Mouse (Mus musculus) lung, postnatal 0 days (tissue): ENCODE results near the gene Gm20388. TPM values are rescaled to one million over a fixed set of nuclear protein-coding genes. Genes with fewer than 3 reads are reported as not detected.

Experiments
- ATAC-seq: fragments of 200-750 bp; cut with Nextera tagmentation; 2 replicates; pipeline ENCODE4 v1.8.0; 2017; ENCODE audit warnings: moderate library complexity
- DNase-seq: peaks from one replicate; pipeline ENCODE4 v3.0.0-alpha.2; 2016; ENCODE audit warnings: low spot score
- H3K27ac ChIP-seq: fragments of 300-500 bp; sonication (generic); 2 replicates; pipeline ENCODE4 v1.5.1; 2014; ENCODE audit warnings: antibody characterized with exemption, mild to moderate bottlenecking, low read length, mixed read lengths
- H3K27me3 ChIP-seq: fragments of 300-500 bp; sonication (generic); replicated peaks from 2 replicates; pipeline ENCODE4 v1.6.1; 2014; ENCODE audit warnings: low read length, mixed read lengths; ENCODE audit not compliant: insufficient read depth
- H3K36me3 ChIP-seq: fragments of 300-500 bp; sonication (generic); 2 replicates; pipeline ENCODE4 v1.6.1; 2014; ENCODE audit warnings: low read length, mixed read lengths; ENCODE audit not compliant: insufficient read depth
- H3K4me1 ChIP-seq: fragments of 300-500 bp; sonication (generic); 2 replicates; pipeline ENCODE4 v1.6.1; 2014; ENCODE audit warnings: antibody characterized with exemption, low read depth, low read length, mixed read lengths; ENCODE audit not compliant: insufficient read depth
- H3K4me2 ChIP-seq: fragments of 300-500 bp; sonication (generic); replicated peaks from 2 replicates; pipeline ENCODE4 v1.6.1; 2014; ENCODE audit warnings: low read depth, mild to moderate bottlenecking, low read length, moderate library complexity, mixed read lengths
- H3K4me3 ChIP-seq: fragments of 300-500 bp; sonication (generic); 2 replicates; pipeline ENCODE4 v1.5.1; 2014; ENCODE audit warnings: low read depth, low read length
- H3K9ac ChIP-seq: fragments of 300-500 bp; sonication (generic); replicated peaks from 2 replicates; pipeline ENCODE4 v1.6.1; 2014; ENCODE audit warnings: low read depth, mild to moderate bottlenecking
- H3K9me3 ChIP-seq: fragments of 300-500 bp; sonication (generic); 2 replicates; pipeline ENCODE4 v1.6.1; 2016; ENCODE audit warnings: low read length, mixed read lengths
- CTCF ChIP-seq: IDR thresholded peaks from 2 replicates; pipeline ENCODE4 v1.5.1; 2016; ENCODE audit warnings: antibody characterized with exemption, mild to moderate bottlenecking
- EP300 ChIP-seq: IDR thresholded peaks from 2 replicates; pipeline ENCODE4 v1.6.1; 2016; ENCODE audit warnings: antibody characterized with exemption, mild to moderate bottlenecking, control low read depth
- WGBS: fragments of 180-500 bp; shearing (Covaris S2); extraction: QIAGEN DNeasy Blood & Tissue Kit; methylation state at CpG from one replicate; pipeline ENCODE4 v1.1.7; 2014; 5-methylcytosine and 5-hydroxymethylcytosine counted together
- polyA plus RNA-seq: library from polyadenylated mRNA; unstranded; fragments of >200 nt; fragmentation: Nextera tagmentation; extraction: Ambion mirVana; gene quantifications from 2 replicates; pipeline ENCODE4 v1.2.1, GENCODE M21; 2015

Gm20388 gene
- polyA plus RNA-seq, 1 experiment from 2014 or later, result not detected

- Histone ChIP-seq H3K27ac (no peak overlapping the region), H3K36me3 (no peaks in the 10 kb centered on the region), H3K9ac (no peak overlapping the region), H3K4me2 (no peak overlapping the region), H3K9me3 (no peaks in the 10 kb centered on the region), H3K27me3 (no peaks in the 10 kb centered on the region), H3K4me1 (no peaks in the 10 kb centered on the region), H3K4me3 (no peak overlapping the region)
- 76% methylated on average over 10 of the region's 10 CpGs for WGBS
- ATAC-seq, result no peak
- TF ChIP-seq CTCF (no peak), EP300 (no peak)
- peak; percentile 33 for DNase-seq
Observed at GRCm38 (mm10) chr8:123692165-123692962, 3781.7 kb downstream of the Gm20388 start.

GRCm38 (mm10) chr8:123696167-123696566, 3785.5 kb downstream of the Gm20388 start:
- H3K4me1 ChIP-seq, result no peaks in the 10 kb centered on the region
- H3K4me2 ChIP-seq, result no peak overlapping the region
- no peaks in the 10 kb centered on the region for H3K9me3 ChIP-seq
- 66% methylated on average over 9 of the region's 9 CpGs for WGBS
- no peaks in the 10 kb centered on the region for H3K27me3 ChIP-seq
- ATAC-seq (no peak), DNase-seq (no peak)
- TF ChIP-seq EP300, result no peak
- no peak overlapping the region for H3K27ac ChIP-seq
- no peak overlapping the region for H3K9ac ChIP-seq
- no peak overlapping the region for H3K4me3 ChIP-seq
- no peaks in the 10 kb centered on the region for H3K36me3 ChIP-seq

GRCm38 (mm10) chr8:123697329-123697728, 3786.7 kb downstream of the Gm20388 start:
- Histone ChIP-seq H3K27me3 (no peaks in the 10 kb centered on the region), H3K9ac (no peak overlapping the region), H3K27ac (no peak overlapping the region), H3K4me3 (no peak overlapping the region), H3K36me3 (no peaks in the 10 kb centered on the region), H3K9me3 (no peaks in the 10 kb centered on the region), H3K4me2 (no peak overlapping the region), H3K4me1 (no peaks in the 10 kb centered on the region)
- DNase-seq (no peak), ATAC-seq (no peak)
- WGBS, result 52% methylated on average over 5 of the region's 5 CpGs
- TF ChIP-seq CTCF (no peak), EP300 (no peak)

- H3K9me3 ChIP-seq, result no peaks in the 10 kb centered on the region
- peak; percentile 6; the same call in 1 of the 2 replicates for ATAC-seq
- 52% methylated on average over 12 of the region's 12 CpGs for WGBS
- no peaks in the 10 kb centered on the region for H3K4me1 ChIP-seq
- DNase-seq, result no peak
- no peak for TF ChIP-seq EP300
- TF ChIP-seq CTCF, result no peak
- H3K4me3 ChIP-seq, result no peak overlapping the region
- H3K36me3 ChIP-seq, result no peaks in the 10 kb centered on the region
- no peaks in the 10 kb centered on the region for H3K27me3 ChIP-seq
- H3K27ac ChIP-seq, result no peak overlapping the region
- H3K9ac ChIP-seq, result no peak overlapping the region
- H3K4me2 ChIP-seq, result no peak overlapping the region
Observed at GRCm38 (mm10) chr8:123700399-123701070, 3789.9 kb downstream of the Gm20388 start.

GRCm38 (mm10) chr8:123701952-123702587, 3791.4 kb downstream of the Gm20388 start:
- TF ChIP-seq EP300, result no peak
- TF ChIP-seq CTCF, result no peak
- H3K4me1 ChIP-seq, result no peaks in the 10 kb centered on the region
- H3K9ac ChIP-seq, result no peak overlapping the region; the same call in 1 of the 2 replicates
- 31% methylated on average over 15 of the region's 15 CpGs for WGBS
- no peak overlapping the region for H3K4me2 ChIP-seq
- H3K36me3 ChIP-seq, result no peaks in the 10 kb centered on the region
- no peak overlapping the region for H3K4me3 ChIP-seq
- DNase-seq (peak; percentile 78), ATAC-seq (peak; percentile 76)
- no peaks in the 10 kb centered on the region for H3K27me3 ChIP-seq
- no peaks in the 10 kb centered on the region for H3K9me3 ChIP-seq
- peak overlapping the region; percentile 33; the same call in 1 of the 2 replicates for H3K27ac ChIP-seq

- H3K4me3 ChIP-seq, result no peak overlapping the region
- ATAC-seq, result no peak
- DNase-seq, result no peak
- WGBS, result 49% methylated on average over 5 of the region's 5 CpGs
- H3K4me1 ChIP-seq, result no peaks in the 10 kb centered on the region
- H3K36me3 ChIP-seq, result no peaks in the 10 kb centered on the region
- no peaks in the 10 kb centered on the region for H3K27me3 ChIP-seq
- H3K27ac ChIP-seq, result no peak overlapping the region
- H3K9ac ChIP-seq, result 0 out of 2 replicates have a peak overlapping the region, but pooled peaks have one; percentile 9
- TF ChIP-seq EP300, result no peak
- no peak for TF ChIP-seq CTCF
- no peak overlapping the region for H3K4me2 ChIP-seq
- no peaks in the 10 kb centered on the region for H3K9me3 ChIP-seq
Observed at GRCm38 (mm10) chr8:123705376-123705775, 3794.7 kb downstream of the Gm20388 start.
